Mouse (Mus musculus) liver, embryonic 14.5 days (tissue): ENCODE results near the gene Gpr171. TPM values are rescaled to one million over a fixed set of nuclear protein-coding genes. Genes with fewer than 3 reads are reported as not detected.

ENCODE experiments used
- ATAC-seq: fragments of 200-750 bp; cut with Nextera tagmentation; 2 replicates; pipeline ENCODE4 v1.8.0; 2017; ENCODE audit warnings: moderate number of reproducible peaks, mild to moderate bottlenecking, moderate library complexity; ENCODE audit not compliant: insufficient read depth
- DNase-seq, 3 experiments: peaks; one replicate each; pipeline ENCODE4 v3.0.0-alpha.2; 2012 to 2013; ENCODE audit warnings: low read depth in 3 of 3, low spot score in 3 of 3
- H3K27ac ChIP-seq: fragments of 300-500 bp; sonication (generic); 2 replicates; pipeline ENCODE4 v1.5.1; 2014; ENCODE audit warnings: moderate library complexity, mild to moderate bottlenecking, control low read depth, inconsistent platforms
- H3K27me3 ChIP-seq: fragments of 300-500 bp; sonication (generic); 2 replicates; pipeline ENCODE4 v1.6.1; 2014; ENCODE audit warnings: mild to moderate bottlenecking, low read length, moderate library complexity; ENCODE audit not compliant: control insufficient read depth, insufficient read depth
- H3K36me3 ChIP-seq: fragments of 300-500 bp; sonication (generic); replicated peaks from 2 replicates; pipeline ENCODE4 v1.6.1; 2014; ENCODE audit warnings: low read depth; ENCODE audit not compliant: control insufficient read depth, insufficient read depth
- H3K4me1 ChIP-seq, 2 experiments: fragments of 200-500 bp in 1 of 2; fragments of 300-500 bp in 1 of 2; sonication (generic) in 1 of 2; replicated peaks; 2 replicates each; pipeline ENCODE4 v1.6.1; 2012 to 2014; ENCODE audit warnings: antibody characterized with exemption in 1 of 2, inconsistent platforms in 1 of 2, low read length in 1 of 2; ENCODE audit not compliant: control insufficient read depth in 2 of 2, insufficient read depth in 2 of 2
- H3K4me2 ChIP-seq: fragments of 300-500 bp; sonication (generic); 2 replicates; pipeline ENCODE4 v1.6.1; 2014; ENCODE audit warnings: low read depth, mild to moderate bottlenecking, control low read depth, moderate library complexity
- H3K4me3 ChIP-seq, 2 experiments: fragments of 200-500 bp in 1 of 2; fragments of 300-500 bp in 1 of 2; sonication (generic) in 1 of 2; 2 replicates each; pipeline ENCODE4 v1.5.1; 2012 to 2014; ENCODE audit warnings: low read depth in 2 of 2, low read length in 2 of 2, mild to moderate bottlenecking in 2 of 2, control low read depth in 1 of 2, inconsistent platforms in 1 of 2, moderate library complexity in 1 of 2; ENCODE audit not compliant: insufficient read depth in 1 of 2
- H3K9ac ChIP-seq: fragments of 300-500 bp; sonication (generic); replicated peaks from 2 replicates; pipeline ENCODE4 v1.6.1; 2014; ENCODE audit warnings: mild to moderate bottlenecking, control low read depth, moderate library complexity
- H3K9me3 ChIP-seq: fragments of 300-500 bp; sonication (generic); 2 replicates; pipeline ENCODE4 v1.6.1; 2016; ENCODE audit warnings: low read length, mixed read lengths; ENCODE audit not compliant: control insufficient read depth
- CTCF ChIP-seq: IDR thresholded peaks from 2 replicates; pipeline ENCODE4 v1.5.1; 2016; ENCODE audit warnings: antibody characterized with exemption, low read depth, control low read depth
- EP300 ChIP-seq: IDR thresholded peaks from 2 replicates; pipeline ENCODE4 v1.6.1; 2016; ENCODE audit warnings: antibody characterized with exemption, low read depth
- WGBS: fragments of 180-500 bp; shearing (Covaris S2); extraction: QIAGEN DNeasy Blood & Tissue Kit; methylation state at CpG from one replicate; pipeline ENCODE4 v1.1.7; 2014; ENCODE audit not compliant: insufficient replicate concordance; 5-methylcytosine and 5-hydroxymethylcytosine counted together
- polyA plus RNA-seq, 2 experiments: library from polyadenylated mRNA; depleted of rRNA in 1 of 2; stranded (reverse) in 1 of 2; unstranded in 1 of 2; fragments of >200 nt; fragmentation: Nextera tagmentation in 1 of 2; extraction: Ambion mirVana in 1 of 2; gene quantifications; 2 replicates each; pipeline versions ENCODE4 v1.2.1 to v1.2.3; 2012 to 2014

The Gpr171 gene
- polyA plus RNA-seq, 2 experiments, result 0.32 to 1.0 TPM

DNA sequence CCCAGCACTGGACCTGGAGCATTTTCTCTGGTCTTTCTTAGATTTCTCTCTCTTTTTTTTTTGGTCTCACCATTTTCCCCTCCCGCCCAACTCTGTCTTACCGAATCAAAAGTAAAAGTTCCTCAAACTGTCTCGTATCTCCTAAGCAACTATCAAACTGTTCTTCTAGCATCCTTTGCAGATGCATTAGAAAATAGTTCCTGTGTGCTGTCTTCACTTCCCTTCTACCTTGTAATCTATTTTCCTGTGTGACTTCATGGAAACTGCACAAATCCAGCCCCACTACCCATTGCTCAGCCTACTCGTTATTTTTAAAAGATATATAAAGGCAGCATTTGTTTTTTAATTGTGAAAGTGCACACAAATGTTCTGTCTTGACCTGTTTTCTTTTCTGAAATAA, 30.3 kb upstream of the Gpr171 start:
- DNase-seq, result no peak

DNA sequence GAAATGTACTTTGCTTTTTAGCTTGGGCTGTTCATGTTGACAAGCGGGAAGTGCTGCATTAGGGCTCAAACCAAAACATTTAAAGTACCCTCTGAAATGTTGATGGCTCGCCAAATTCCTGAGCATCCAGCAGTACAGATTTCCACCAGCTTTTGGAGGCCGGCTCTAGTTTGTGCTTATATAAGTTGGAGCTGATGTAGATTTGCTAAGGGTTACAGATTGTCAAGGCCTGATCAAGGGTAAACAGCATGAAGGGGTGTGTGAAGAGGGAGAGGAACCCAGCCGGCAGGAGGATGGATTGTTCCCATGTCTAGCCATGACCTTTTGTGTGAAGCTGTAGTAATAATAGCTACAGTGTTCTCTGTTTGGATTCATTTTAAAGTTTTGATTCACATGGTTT, 29.5 kb upstream of the Gpr171 start:
- WGBS, result 51% methylated on average over 4 of the region's 4 CpGs
- Histone ChIP-seq H3K4me2 (no peak overlapping the region), H3K27ac (no peak overlapping the region), H3K27me3 (no peaks in the 10 kb centered on the region), H3K9ac (no peak overlapping the region), H3K4me3 (no peak overlapping the region), H3K9me3 (no peaks in the 10 kb centered on the region), H3K4me1 (peaks cover 0 to 22% of the 10 kb centered on the region in 2 experiments; a peak in 3 of 4 replicates), H3K36me3 (no peaks in the 10 kb centered on the region)
- DNase-seq (no peak), ATAC-seq (no peak)
- TF ChIP-seq EP300, result no peak
- TF ChIP-seq CTCF, result no peak

More for the DNA sequence above, 30.3 kb upstream of the Gpr171 start:
- no peak for TF ChIP-seq CTCF
- no peak for TF ChIP-seq EP300
- no peaks in the 10 kb centered on the region for H3K36me3 ChIP-seq
- no peak overlapping the region for H3K27ac ChIP-seq
- H3K4me2 ChIP-seq, result no peak overlapping the region
- H3K4me1 ChIP-seq, result peaks cover 0 to 22% of the 10 kb centered on the region in 2 experiments; a peak in 3 of 4 replicates
- H3K27me3 ChIP-seq, result no peaks in the 10 kb centered on the region
- H3K4me3 ChIP-seq, result no peak overlapping the region
- H3K9me3 ChIP-seq, result no peaks in the 10 kb centered on the region
- H3K9ac ChIP-seq, result no peak overlapping the region
- WGBS, result 47% methylated on average over 4 of the region's 4 CpGs
- ATAC-seq, result no peak

DNA sequence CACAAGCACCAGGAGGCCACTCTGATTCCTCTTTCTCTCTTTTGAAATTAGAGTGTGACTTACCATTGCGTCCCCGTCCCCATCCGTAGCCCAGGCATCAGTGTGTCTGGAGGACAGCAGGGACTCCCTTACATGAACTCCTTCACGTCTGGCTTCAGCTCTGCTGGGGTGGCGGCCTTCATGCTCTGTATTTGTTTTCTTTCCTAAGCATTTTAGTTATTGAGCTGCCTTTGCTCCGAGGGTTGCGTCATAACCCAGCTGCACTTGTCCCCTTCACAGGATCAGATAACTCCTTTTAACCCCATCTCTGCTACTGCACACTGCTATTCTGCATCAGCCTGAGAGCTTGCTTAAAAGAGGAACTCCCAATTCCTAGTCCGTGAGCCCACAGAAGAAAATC, 28.8 kb upstream of the Gpr171 start:
- no peaks in the 10 kb centered on the region for H3K27me3 ChIP-seq
- peak overlapping the region; percentile 17 to 24; a peak in 1 of 4 replicates for H3K4me3 ChIP-seq
- no peak overlapping the region for H3K27ac ChIP-seq
- peaks cover 0 to 26% of the 10 kb centered on the region in 2 experiments; a peak in 3 of 4 replicates for H3K4me1 ChIP-seq
- WGBS, result 28% methylated on average over 8 of the region's 8 CpGs
- TF ChIP-seq CTCF, result no peak
- no peak for TF ChIP-seq EP300
- H3K9me3 ChIP-seq, result no peaks in the 10 kb centered on the region
- H3K4me2 ChIP-seq, result peak overlapping the region; percentile 37
- peak; percentile 38; the same call in 1 of the 2 replicates for ATAC-seq
- no peaks in the 10 kb centered on the region for H3K36me3 ChIP-seq
- no peak overlapping the region for H3K9ac ChIP-seq
- peak in 2 of 3 experiments; percentile 20 to 28 for DNase-seq

DNA sequence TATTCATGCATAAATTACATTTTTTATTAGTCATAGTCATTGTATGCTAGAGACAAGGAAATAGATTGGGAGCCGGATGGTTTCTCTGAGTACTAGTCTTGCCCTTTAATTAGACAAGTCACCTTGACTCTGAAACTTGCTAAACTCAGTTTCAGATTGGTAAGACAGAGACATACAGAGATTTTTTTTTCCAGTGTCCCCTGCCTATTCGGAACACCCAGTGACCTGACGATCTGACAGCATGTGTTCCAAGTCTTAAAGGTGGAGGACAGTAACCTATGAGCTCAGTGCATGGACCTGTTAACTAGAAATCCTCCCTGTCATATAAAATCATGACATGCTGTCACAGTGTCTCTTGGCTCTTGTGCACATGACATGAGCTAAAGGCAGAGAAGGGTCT, 27.9 kb upstream of the Gpr171 start:
- H3K27ac ChIP-seq, result no peak overlapping the region
- no peak overlapping the region for H3K9ac ChIP-seq
- no peaks in the 10 kb centered on the region for H3K9me3 ChIP-seq
- DNase-seq (no peak), ATAC-seq (no peak)
- peak overlapping the region; percentile 7; the same call in 1 of the 2 replicates for H3K4me2 ChIP-seq
- no peaks in the 10 kb centered on the region for H3K36me3 ChIP-seq
- TF ChIP-seq EP300 (no peak), CTCF (no peak)
- H3K4me1 ChIP-seq, result peaks cover 0 to 33% of the 10 kb centered on the region in 2 experiments; a peak in 3 of 4 replicates
- WGBS, result 56% methylated on average over 3 of the region's 3 CpGs
- H3K27me3 ChIP-seq, result no peaks in the 10 kb centered on the region
- peak overlapping the region in 1 of 2 experiments; percentile 6; a peak in 1 of 4 replicates for H3K4me3 ChIP-seq

DNA sequence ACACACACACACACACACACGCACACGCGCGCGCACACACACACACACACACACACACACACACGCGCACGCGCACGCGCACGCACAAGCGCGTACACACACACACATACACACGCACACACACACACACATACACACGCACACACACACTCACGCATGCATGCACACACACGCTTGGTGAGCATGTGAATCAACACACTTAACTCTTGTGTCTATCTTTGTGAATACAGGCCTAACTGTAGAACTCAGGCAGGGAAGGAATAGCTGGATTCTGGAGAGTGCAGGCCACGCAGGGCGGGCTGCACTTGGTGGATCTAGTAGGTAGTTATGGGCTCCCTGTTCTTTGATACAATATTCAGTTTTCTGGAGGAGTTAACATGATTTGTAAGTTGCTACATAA, 27.1 kb upstream of the Gpr171 start:
- Histone ChIP-seq H3K4me2 (no peak overlapping the region), H3K4me1 (peaks cover 0 to 31% of the 10 kb centered on the region in 2 experiments; a peak in 3 of 4 replicates)

More for the DNA sequence above, 27.1 kb upstream of the Gpr171 start:
- no peak for DNase-seq
- H3K27ac ChIP-seq, result no peak overlapping the region
- no peaks in the 10 kb centered on the region for H3K36me3 ChIP-seq
- H3K27me3 ChIP-seq, result no peaks in the 10 kb centered on the region
- no peak overlapping the region for H3K4me3 ChIP-seq
- no peaks in the 10 kb centered on the region for H3K9me3 ChIP-seq
- no peak for ATAC-seq
- WGBS, result 83% methylated on average over 20 of the region's 20 CpGs
- TF ChIP-seq CTCF (no peak), EP300 (no peak)
- H3K9ac ChIP-seq, result no peak overlapping the region
